ENCODE assay signal across 18 mouse cellular contexts in genomic region chr10:3693699-3694280, GRCm38 (mm10). TPM values are rescaled to one million over a fixed set of nuclear protein-coding genes. Genes with fewer than 3 reads are reported as not detected.
DNase-seq lines count a peak whose midpoint lies in the region; ATAC-seq and TF ChIP-seq lines count a peak whose summit lies in the region.
"Had no signal": no experiment of that assay in that cellular context is flagged by ENCODE, and none has a peak within 500 bp of the region (broad histone marks: within the 10 kb centered on the region; RNA-seq: fewer than 3 reads in every experiment).

No protein-coding gene starts in this region.

- H3K27me3 ChIP-seq in hindbrain, embryonic 11.5 days (ENCODE audit: control insufficient read depth, insufficient read depth, low read length): no peaks in the 10 kb centered on the region
- no peaks in the 10 kb centered on the region for H3K27me3 ChIP-seq in hindbrain, embryonic 10.5 days (ENCODE audit: insufficient read depth, poor library complexity, severe bottlenecking)
- H3K27me3 ChIP-seq in hindbrain, postnatal 0 days (ENCODE audit: insufficient read depth, low read length): no peaks in the 10 kb centered on the region

- no peaks in the 10 kb centered on the region for H3K4me1 ChIP-seq in hindbrain, embryonic 11.5 days (replicated peaks; ENCODE audit: control insufficient read depth, insufficient read depth, low read length)
- H3K4me1 ChIP-seq in hindbrain, embryonic 10.5 days (replicated peaks): no peaks in the 10 kb centered on the region
- peaks cover 6% of the 10 kb centered on the region; the same call in 1 of the 2 replicates for H3K4me1 ChIP-seq in hindbrain, postnatal 0 days (ENCODE audit: insufficient read depth, low read length)

- H3K9me3 ChIP-seq in hindbrain, embryonic 11.5 days (ENCODE audit: control insufficient read depth, low read length): no peaks in the 10 kb centered on the region
- no peaks in the 10 kb centered on the region for H3K9me3 ChIP-seq in hindbrain, embryonic 10.5 days
- H3K9me3 ChIP-seq in hindbrain, postnatal 0 days (ENCODE audit: low read length): no peaks in the 10 kb centered on the region

- no peak overlapping the region for H3K4me3 ChIP-seq in hindbrain, embryonic 11.5 days (ENCODE audit: low read depth, low read length)
- H3K4me3 ChIP-seq in hindbrain, embryonic 10.5 days: no peak overlapping the region
- H3K4me3 ChIP-seq in hindbrain, postnatal 0 days (ENCODE audit: low read length): no peak overlapping the region
- H3K4me3 ChIP-seq: erythroblast, embryonic 14.5 days; heart, adult 2 months had no signal

- H3K9ac ChIP-seq in hindbrain, embryonic 11.5 days (ENCODE audit: low read depth, low read length): no peak overlapping the region
- no peak overlapping the region for H3K9ac ChIP-seq in hindbrain, postnatal 0 days (replicated peaks; ENCODE audit: low read length)

- WGBS in hindbrain, embryonic 11.5 days: 66% methylated on average over 6 of the region's 6 CpGs
- 71% methylated on average over 6 of the region's 6 CpGs for WGBS in hindbrain, embryonic 10.5 days
- 42% methylated on average over 6 of the region's 6 CpGs for WGBS in hindbrain, postnatal 0 days

- TF ChIP-seq POLR2A in brain, embryonic 14.5 days (IDR thresholded peaks at IDR 0.05; ENCODE audit: borderline replicate concordance, extremely low read depth, insufficient read depth, insufficient read length, poor library complexity, severe bottlenecking): no peak

- no peak overlapping the region for H3K4me2 ChIP-seq in hindbrain, embryonic 11.5 days (replicated peaks; ENCODE audit: low read depth, low read length)
- H3K4me2 ChIP-seq in hindbrain, postnatal 0 days (ENCODE audit: low read depth, low read length): no peak overlapping the region

- TF ChIP-seq CTCF in brain, embryonic 14.5 days (IDR thresholded peaks at IDR 0.05; ENCODE audit: borderline replicate concordance, extremely low read depth, insufficient read depth, insufficient read length): no peak
- TF ChIP-seq CTCF in hindbrain, postnatal 0 days (IDR thresholded peaks at IDR 0.05; ENCODE audit: low read depth): no peak

- H3K36me3 ChIP-seq in hindbrain, embryonic 11.5 days (ENCODE audit: control insufficient read depth, insufficient read depth, low read length): no peaks in the 10 kb centered on the region
- no peaks in the 10 kb centered on the region for H3K36me3 ChIP-seq in hindbrain, embryonic 10.5 days
- no peaks in the 10 kb centered on the region for H3K36me3 ChIP-seq in hindbrain, postnatal 0 days (ENCODE audit: insufficient read depth, low read length)

- DNase-seq in hindbrain, embryonic 11.5 days (ENCODE audit: low spot score): no peak
- DNase-seq in hindbrain, embryonic 10.5 days (ENCODE audit: low spot score): no peak
- DNase-seq in brain, embryonic 14.5 days (ENCODE audit: low read depth): peak; percentile 50
- DNase-seq in embryo, embryonic 10.5 days (ENCODE audit: low spot score): peak; percentile 22
- DNase-seq in hindbrain, postnatal 0 days (ENCODE audit: low spot score): peak; percentile 27
- DNase-seq in thymus, postnatal 25 days: no peak
- DNase-seq in frontal cortex, postnatal 10 days (ENCODE audit: low spot score in 2 of 2): no peak
- DNase-seq: adrenal gland, postnatal 14 days; cerebellum, adult 9-11 months; heart, adult 2 months; layer of hippocampus, postnatal 36 days; lung, postnatal 4 days; right cerebral cortex, postnatal 14 days; thymus, postnatal 14 days had no signal

- H3K27ac ChIP-seq in hindbrain, embryonic 11.5 days (ENCODE audit: low read depth, low read length): no peak overlapping the region
- no peak overlapping the region for H3K27ac ChIP-seq in hindbrain, embryonic 10.5 days
- no peak overlapping the region for H3K27ac ChIP-seq in hindbrain, postnatal 0 days
- H3K27ac ChIP-seq: heart, adult 2 months; stomach, postnatal 0 days had no signal

- ATAC-seq in hindbrain, embryonic 11.5 days (ENCODE audit: low FRiP score): peak; percentile 27; the same call in 1 of the 2 replicates
- ATAC-seq in hindbrain, postnatal 0 days: no peak
- ATAC-seq: CD4-positive, CD25-positive, alpha-beta regulatory T cell, adult 4 months had no signal

RNA-seq across cellular contexts. Expression of gene Plekhg1, which starts 46.4 kb away (rescaled TPM):
- 12.3 and 12.6 TPM in 2 replicates for polyA plus RNA-seq in hindbrain, embryonic 11.5 days (2014; fragmentation: Nextera tagmentation; extraction: Ambion mirVana)
- 10.9 and 12.5 TPM in 2 replicates for polyA plus RNA-seq in hindbrain, embryonic 10.5 days (2016; fragmentation: Nextera tagmentation; extraction: Ambion mirVana)
- 5.3 and 8.8 TPM in 2 replicates for polyA plus RNA-seq in brain, embryonic 14.5 days (2012; rRNA removed)
- 14.8 and 24.4 TPM in 2 replicates for total RNA-seq in hindbrain, postnatal 0 days (2014; rRNA removed)
- 6.8 and 10.2 TPM in 2 replicates for polyA plus RNA-seq in hindbrain, postnatal 0 days (2015; fragmentation: Nextera tagmentation; extraction: Ambion mirVana)
- total RNA-seq: MEL had no signal
- polyA plus RNA-seq: erythroblast, embryonic 14.5 days had no signal

Comparison
In these comparisons a context has a peak if more than half of its experiments do, and no peak if none do; other contexts are left out.
1. DNase-seq: peak in brain, embryonic 14.5 days (single experiment), embryo, embryonic 10.5 days (single experiment) and hindbrain, postnatal 0 days (single experiment); none in hindbrain, embryonic 11.5 days (single experiment), hindbrain, embryonic 10.5 days (single experiment), thymus, postnatal 25 days (single experiment) and frontal cortex, postnatal 10 days (0 of 2).